Mouse (Mus musculus) heart, embryonic 15.5 days (tissue): ENCODE data around the gene Urod. TPM values are rescaled to one million over a fixed set of nuclear protein-coding genes. Genes with fewer than 3 reads are reported as not detected.

Source experiments
- ATAC-seq: fragments of 200-750 bp; cut with Nextera tagmentation; replicated peaks from 2 replicates; pipeline ENCODE4 v1.8.0; 2017; ENCODE audit warnings: low read depth, moderate TSS enrichment; ENCODE audit not compliant: insufficient number of reproducible peaks, insufficient read depth, low FRiP score
- H3K27ac ChIP-seq: fragments of 300-500 bp; sonication (generic); 2 replicates; pipeline ENCODE4 v1.5.1; 2015; ENCODE audit warnings: mild to moderate bottlenecking, inconsistent platforms
- H3K27me3 ChIP-seq: fragments of 300-500 bp; sonication (generic); 2 replicates; pipeline ENCODE4 v1.6.1; 2015; ENCODE audit warnings: inconsistent platforms
- H3K36me3 ChIP-seq: fragments of 300-500 bp; sonication (generic); 2 replicates; pipeline ENCODE4 v1.6.1; 2015; ENCODE audit warnings: mild to moderate bottlenecking, inconsistent platforms
- H3K4me1 ChIP-seq: fragments of 300-500 bp; sonication (generic); replicated peaks from 2 replicates; pipeline ENCODE4 v1.6.1; 2015; ENCODE audit warnings: inconsistent platforms
- H3K4me2 ChIP-seq: fragments of 300-500 bp; sonication (generic); 2 replicates; pipeline ENCODE4 v1.6.1; 2015; ENCODE audit warnings: inconsistent platforms, mild to moderate bottlenecking, moderate library complexity
- H3K4me3 ChIP-seq: fragments of 300-500 bp; sonication (generic); 2 replicates; pipeline ENCODE4 v1.5.1; 2015; ENCODE audit warnings: mild to moderate bottlenecking, inconsistent platforms
- H3K9ac ChIP-seq: fragments of 300-500 bp; sonication (generic); 2 replicates; pipeline ENCODE4 v1.6.1; 2015; ENCODE audit warnings: mild to moderate bottlenecking, inconsistent platforms
- H3K9me3 ChIP-seq: fragments of 300-500 bp; sonication (generic); replicated peaks from 2 replicates; pipeline ENCODE4 v1.6.1; 2016; ENCODE audit warnings: inconsistent platforms
- WGBS: fragments of 180-500 bp; shearing (Covaris S2); methylation state at CpG from one replicate; pipeline ENCODE4 v1.1.7; 2015; ENCODE audit warnings: mixed read lengths; 5-methylcytosine and 5-hydroxymethylcytosine counted together
- polyA plus RNA-seq: library from polyadenylated mRNA; unstranded; fragments of >200 nt; fragmentation: Nextera tagmentation; extraction: Ambion mirVana; gene quantifications from 2 replicates; pipeline ENCODE4 v1.2.1, GENCODE M21; 2015

The Urod gene
- polyA plus RNA-seq, 1 experiment from 2014 or later, result 82.5 TPM

GRCm38 (mm10) chr4:116991366-116991765 is 2.8 kb downstream of the Urod start:
- no peak overlapping the region for H3K27ac ChIP-seq
- peaks cover 11% of the 10 kb centered on the region; the same call in 1 of the 2 replicates for H3K36me3 ChIP-seq
- no peak for ATAC-seq
- H3K9me3 ChIP-seq, result no peaks in the 10 kb centered on the region
- H3K27me3 ChIP-seq, result no peaks in the 10 kb centered on the region
- WGBS, result 9% methylated on average over 7 of the region's 7 CpGs
- no peak overlapping the region for H3K4me2 ChIP-seq
- H3K9ac ChIP-seq, result no peak overlapping the region
- H3K4me3 ChIP-seq, result no peak overlapping the region
- peaks cover 26% of the 10 kb centered on the region for H3K4me1 ChIP-seq

GRCm38 (mm10) chr4:116989731-116990130 is 4.5 kb downstream of the Urod start:
- H3K4me2 ChIP-seq, result no peak overlapping the region
- H3K9ac ChIP-seq, result no peak overlapping the region
- WGBS, result 71% methylated on average over 6 of the region's 6 CpGs
- no peak overlapping the region for H3K27ac ChIP-seq
- no peaks in the 10 kb centered on the region for H3K9me3 ChIP-seq
- peaks cover 11% of the 10 kb centered on the region; the same call in 1 of the 2 replicates for H3K36me3 ChIP-seq
- no peak overlapping the region for H3K4me3 ChIP-seq
- ATAC-seq, result no peak
- H3K27me3 ChIP-seq, result no peaks in the 10 kb centered on the region
- H3K4me1 ChIP-seq, result peaks cover 15% of the 10 kb centered on the region

- H3K27me3 ChIP-seq, result no peaks in the 10 kb centered on the region
- H3K9ac ChIP-seq, result no peak overlapping the region
- 0 out of 2 replicates have a peak, but pooled peaks cover 3% of the 10 kb centered on the region for H3K4me1 ChIP-seq
- 64% methylated on average over 5 of the region's 5 CpGs for WGBS
- H3K9me3 ChIP-seq, result no peaks in the 10 kb centered on the region
- no peak overlapping the region for H3K4me3 ChIP-seq
- H3K4me2 ChIP-seq, result no peak overlapping the region
- H3K27ac ChIP-seq, result no peak overlapping the region
- no peak for ATAC-seq
- H3K36me3 ChIP-seq, result peaks cover 11% of the 10 kb centered on the region; the same call in 1 of the 2 replicates
Observed at GRCm38 (mm10) chr4:116987122-116987456, 7.1 kb downstream of the Urod start.

- Histone ChIP-seq H3K4me3 (no peak overlapping the region), H3K4me2 (no peak overlapping the region), H3K9me3 (no peaks in the 10 kb centered on the region), H3K36me3 (peaks cover 11% of the 10 kb centered on the region; the same call in 1 of the 2 replicates), H3K27ac (no peak overlapping the region), H3K9ac (no peak overlapping the region), H3K4me1 (0 out of 2 replicates have a peak, but pooled peaks cover 3% of the 10 kb centered on the region), H3K27me3 (no peaks in the 10 kb centered on the region)
- WGBS, result 54% methylated on average over 17 of the region's 17 CpGs
- peak; percentile 74 for ATAC-seq
Observed at GRCm38 (mm10) chr4:116986400-116987121, 7.7 kb downstream of the Urod start.

GRCm38 (mm10) chr4:116985681-116986080 is 8.5 kb downstream of the Urod start:
- Histone ChIP-seq H3K4me3 (no peak overlapping the region), H3K27ac (no peak overlapping the region), H3K9ac (no peak overlapping the region), H3K27me3 (no peaks in the 10 kb centered on the region), H3K4me2 (no peak overlapping the region), H3K36me3 (peaks cover 5% of the 10 kb centered on the region; the same call in 1 of the 2 replicates), H3K4me1 (0 out of 2 replicates have a peak, but pooled peaks cover 3% of the 10 kb centered on the region), H3K9me3 (no peaks in the 10 kb centered on the region)
- no peak for ATAC-seq
- 75% methylated on average over 7 of the region's 7 CpGs for WGBS

- no peak overlapping the region for H3K27ac ChIP-seq
- H3K36me3 ChIP-seq, result no peaks in the 10 kb centered on the region
- H3K4me2 ChIP-seq, result no peak overlapping the region
- WGBS, result 67% methylated on average over 2 of the region's 2 CpGs
- H3K4me1 ChIP-seq, result no peaks in the 10 kb centered on the region
- no peaks in the 10 kb centered on the region for H3K27me3 ChIP-seq
- no peak overlapping the region for H3K9ac ChIP-seq
- no peak overlapping the region for H3K4me3 ChIP-seq
- H3K9me3 ChIP-seq, result no peaks in the 10 kb centered on the region
- no peak for ATAC-seq
Observed at GRCm38 (mm10) chr4:116976503-116976902, 17.7 kb downstream of the Urod start.

- no peak overlapping the region for H3K4me2 ChIP-seq
- no peak for ATAC-seq
- H3K4me3 ChIP-seq, result no peak overlapping the region
- no peak overlapping the region for H3K27ac ChIP-seq
- H3K4me1 ChIP-seq, result no peaks in the 10 kb centered on the region
- no peaks in the 10 kb centered on the region for H3K36me3 ChIP-seq
- WGBS, result 88% methylated on average over 7 of the region's 7 CpGs
- no peaks in the 10 kb centered on the region for H3K27me3 ChIP-seq
- no peaks in the 10 kb centered on the region for H3K9me3 ChIP-seq
- no peak overlapping the region for H3K9ac ChIP-seq
Observed at GRCm38 (mm10) chr4:116954951-116955350, 39.3 kb downstream of the Urod start.

GRCm38 (mm10) chr4:116951642-116952041 is 42.6 kb downstream of the Urod start:
- WGBS, result 26% methylated on average over 1 of the region's 1 CpGs
- no peaks in the 10 kb centered on the region for H3K36me3 ChIP-seq
- no peak for ATAC-seq
- no peaks in the 10 kb centered on the region for H3K4me1 ChIP-seq
- H3K4me3 ChIP-seq, result no peak overlapping the region
- no peak overlapping the region for H3K27ac ChIP-seq
- H3K4me2 ChIP-seq, result no peak overlapping the region
- no peak overlapping the region for H3K9ac ChIP-seq
- no peaks in the 10 kb centered on the region for H3K9me3 ChIP-seq
- no peaks in the 10 kb centered on the region for H3K27me3 ChIP-seq

GRCm38 (mm10) chr4:116944055-116944454 is 50.2 kb downstream of the Urod start:
- Histone ChIP-seq H3K9me3 (no peaks in the 10 kb centered on the region), H3K27ac (no peak overlapping the region), H3K27me3 (no peaks in the 10 kb centered on the region), H3K4me1 (no peaks in the 10 kb centered on the region), H3K9ac (no peak overlapping the region), H3K4me3 (no peak overlapping the region), H3K4me2 (no peak overlapping the region), H3K36me3 (no peaks in the 10 kb centered on the region)
- 59% methylated on average over 5 of the region's 5 CpGs for WGBS
- no peak for ATAC-seq

- no peak for ATAC-seq
- Histone ChIP-seq H3K4me2 (no peak overlapping the region), H3K4me3 (no peak overlapping the region), H3K9ac (no peak overlapping the region), H3K27ac (no peak overlapping the region), H3K36me3 (no peaks in the 10 kb centered on the region), H3K4me1 (no peaks in the 10 kb centered on the region), H3K27me3 (no peaks in the 10 kb centered on the region), H3K9me3 (no peaks in the 10 kb centered on the region)
- WGBS, result 72% methylated on average over 2 of the region's 2 CpGs
Observed at GRCm38 (mm10) chr4:116942695-116943094, 51.5 kb downstream of the Urod start.
